Mouse (Mus musculus) CH12.LX (cell line): Measurements from ENCODE around the gene Dnajc8. TPM values are rescaled to one million over a fixed set of nuclear protein-coding genes. Genes with fewer than 3 reads are reported as not detected.

ENCODE experiments used
- DNase-seq: peaks from one replicate; pipeline ENCODE4 v3.0.0-alpha.2; 2013; ENCODE audit errors: extremely low read depth
- H3K27ac ChIP-seq: 2 replicates; pipeline ENCODE4 v1.5.1; 2012; ENCODE audit warnings: low read depth, mild to moderate bottlenecking, control low read depth, moderate library complexity; ENCODE audit not compliant: insufficient read depth
- H3K27me3 ChIP-seq: replicated peaks from 2 replicates; pipeline ENCODE3; 2012; ENCODE audit warnings: inconsistent platforms
- H3K36me3 ChIP-seq, 2 experiments: replicated peaks in 1 of 2; 2 replicates each; pipeline versions ENCODE3 to v1.6.1; 2012; ENCODE audit warnings: inconsistent platforms in 1 of 2, low read length in 1 of 2, mild to moderate bottlenecking in 1 of 2, mixed read lengths in 1 of 2, moderate library complexity in 1 of 2; ENCODE audit not compliant: control insufficient read depth in 1 of 2, insufficient read depth in 1 of 2
- H3K4me1 ChIP-seq, 2 experiments: 2 replicates each; pipeline ENCODE4 v1.6.1; 2012; ENCODE audit warnings: inconsistent platforms in 1 of 2, moderate library complexity in 1 of 2; ENCODE audit not compliant: insufficient read depth in 2 of 2, control insufficient read depth in 1 of 2
- H3K4me2 ChIP-seq: 2 replicates; pipeline ENCODE4 v1.6.1; 2012; ENCODE audit warnings: low read depth, mild to moderate bottlenecking, control low read depth; ENCODE audit not compliant: poor library complexity, insufficient read depth, severe bottlenecking
- H3K4me3 ChIP-seq, 3 experiments: fragments of 150-350 bp in 1 of 3; sonication (generic) in 1 of 3; replicated peaks in 1 of 3; 2 replicates each; pipeline versions ENCODE3 to v1.5.1; 2011 to 2012; ENCODE audit warnings: low read depth in 2 of 3, low read length in 2 of 3, mild to moderate bottlenecking in 2 of 3, moderate library complexity in 2 of 3, control low read depth in 1 of 3, improper control_type of control experiment in 1 of 3, inconsistent platforms in 1 of 3, mixed read lengths in 1 of 3; ENCODE audit not compliant: poor library complexity in 1 of 3
- H3K79me2 ChIP-seq: replicated peaks from 2 replicates; pipeline ENCODE4 v1.6.1; 2012; ENCODE audit warnings: mild to moderate bottlenecking, moderate library complexity; ENCODE audit not compliant: control insufficient read depth, poor library complexity, insufficient read depth, severe bottlenecking; ENCODE audit errors: extremely low read depth
- H3K9ac ChIP-seq: 2 replicates; pipeline ENCODE4 v1.6.1; 2012; ENCODE audit warnings: low read depth, mild to moderate bottlenecking, control low read depth, moderate library complexity; ENCODE audit not compliant: insufficient read depth
- H3K9me3 ChIP-seq: replicated peaks from 2 replicates; pipeline ENCODE3; 2012; ENCODE audit warnings: low read length, inconsistent platforms, mixed read lengths
- BHLHE40 ChIP-seq: IDR thresholded peaks from 2 replicates; pipeline ENCODE4 v1.6.1; 2011; ENCODE audit warnings: mild to moderate bottlenecking, low read depth, low read length, improper control_type of control experiment
- CTCF ChIP-seq, 2 experiments: IDR thresholded peaks in 1 of 2; conservative IDR thresholded peaks in 1 of 2; 2 replicates each; pipeline ENCODE4 v1.5.1; 2011 to 2012; ENCODE audit warnings: low read depth in 2 of 2, low read length in 2 of 2, improper control_type of control experiment in 1 of 2, inconsistent platforms in 1 of 2, mild to moderate bottlenecking in 1 of 2, moderate library complexity in 1 of 2
- E2F4 ChIP-seq: IDR thresholded peaks from 2 replicates; pipeline ENCODE4 v1.6.1; 2011; ENCODE audit warnings: low read depth, low read length, improper control_type of control experiment; ENCODE audit not compliant: insufficient replicate concordance
- ELF1 ChIP-seq: IDR thresholded peaks from 2 replicates; pipeline ENCODE4 v1.6.1; 2014; ENCODE audit warnings: low read depth, mild to moderate bottlenecking, inconsistent platforms, low read length, improper control_type of control experiment
- ETS1 ChIP-seq: conservative IDR thresholded peaks from 2 replicates; pipeline ENCODE4 v1.6.1; 2012; ENCODE audit warnings: low read depth, mild to moderate bottlenecking, inconsistent platforms, low read length, improper control_type of control experiment, moderate library complexity
- HCFC1 ChIP-seq: IDR thresholded peaks from 2 replicates; pipeline ENCODE4 v1.6.1; 2012; ENCODE audit warnings: low read depth, mild to moderate bottlenecking, inconsistent platforms, low read length, improper control_type of control experiment
- IRF4 ChIP-seq: IDR thresholded peaks from 2 replicates; pipeline ENCODE4 v1.6.1; 2014; ENCODE audit warnings: low read depth, mild to moderate bottlenecking, inconsistent platforms, low read length, improper control_type of control experiment
- JUN ChIP-seq: IDR thresholded peaks from 2 replicates; pipeline ENCODE4 v1.6.1; 2011; ENCODE audit warnings: low read depth, mild to moderate bottlenecking, low read length, improper control_type of control experiment, moderate library complexity; ENCODE audit not compliant: insufficient read depth
- JUND ChIP-seq: conservative IDR thresholded peaks from 2 replicates; pipeline ENCODE4 v1.6.1; 2011; ENCODE audit warnings: low read depth, low read length, improper control_type of control experiment
- KAT2A ChIP-seq: IDR thresholded peaks from 2 replicates; pipeline ENCODE4 v1.6.1; 2012; ENCODE audit warnings: low read length, improper control_type of control experiment, inconsistent platforms; ENCODE audit not compliant: insufficient replicate concordance
- MAX ChIP-seq: IDR thresholded peaks from 2 replicates; pipeline ENCODE4 v1.6.1; 2011; ENCODE audit warnings: low read length, improper control_type of control experiment
- MAZ ChIP-seq: IDR thresholded peaks from 2 replicates; pipeline ENCODE4 v1.6.1; 2012; ENCODE audit warnings: low read depth, mild to moderate bottlenecking, inconsistent platforms, low read length, improper control_type of control experiment, moderate library complexity
- MEF2A ChIP-seq: IDR thresholded peaks from 2 replicates; pipeline ENCODE4 v1.6.1; 2014; ENCODE audit warnings: low read depth, mild to moderate bottlenecking, inconsistent platforms, low read length, improper control_type of control experiment, borderline replicate concordance
- MXI1 ChIP-seq: IDR thresholded peaks from 2 replicates; pipeline ENCODE4 v1.6.1; 2011; ENCODE audit warnings: mild to moderate bottlenecking, low read depth, low read length, improper control_type of control experiment
- MYC ChIP-seq: IDR thresholded peaks from 2 replicates; pipeline ENCODE4 v1.6.1; 2011; ENCODE audit warnings: low read depth, mild to moderate bottlenecking, improper control_type of control experiment, low read length
- NELFE ChIP-seq: IDR thresholded peaks from 2 replicates; pipeline ENCODE4 v1.6.1; 2011; ENCODE audit warnings: low read depth, low read length, improper control_type of control experiment
- NRF1 ChIP-seq: IDR thresholded peaks from 2 replicates; pipeline ENCODE4 v1.6.1; 2014; ENCODE audit warnings: low read depth, mild to moderate bottlenecking, inconsistent platforms, low read length, improper control_type of control experiment, moderate library complexity
- PAX5 ChIP-seq: IDR thresholded peaks from 2 replicates; pipeline ENCODE4 v1.6.1; 2012; ENCODE audit warnings: low read length, inconsistent platforms, mixed read lengths
- POLR2A ChIP-seq: IDR thresholded peaks from 2 replicates; pipeline ENCODE4 v1.6.1; 2011; ENCODE audit warnings: low read depth, mild to moderate bottlenecking, improper control_type of control experiment, low read length
- POLR2AphosphoS2 ChIP-seq: IDR thresholded peaks from 2 replicates; pipeline ENCODE4 v1.6.1; 2011; ENCODE audit warnings: low read depth, low read length, improper control_type of control experiment
- RAD21 ChIP-seq: IDR thresholded peaks from 2 replicates; pipeline ENCODE4 v1.6.1; 2011; ENCODE audit warnings: low read depth, mild to moderate bottlenecking, low read length, improper control_type of control experiment, moderate library complexity
- RCOR1 ChIP-seq: conservative IDR thresholded peaks from 2 replicates; pipeline ENCODE4 v1.6.1; 2012; ENCODE audit warnings: low read depth, mild to moderate bottlenecking, inconsistent platforms, low read length, improper control_type of control experiment
- SIN3A ChIP-seq: IDR thresholded peaks from 2 replicates; pipeline ENCODE4 v1.6.1; 2012; ENCODE audit warnings: low read length, improper control_type of control experiment, inconsistent platforms
- TBP ChIP-seq: conservative IDR thresholded peaks from 2 replicates; pipeline ENCODE4 v1.6.1; 2011; ENCODE audit warnings: low read depth, low read length, improper control_type of control experiment
- TCF12 ChIP-seq: IDR thresholded peaks from 2 replicates; pipeline ENCODE4 v1.6.1; 2014; ENCODE audit warnings: low read depth, mild to moderate bottlenecking, inconsistent platforms, low read length, improper control_type of control experiment
- UBTF ChIP-seq: IDR thresholded peaks from 2 replicates; pipeline ENCODE4 v1.6.1; 2012; ENCODE audit warnings: low read depth, mild to moderate bottlenecking, inconsistent platforms, low read length, improper control_type of control experiment, moderate library complexity
- USF1 ChIP-seq: IDR thresholded peaks from 2 replicates; pipeline ENCODE4 v1.6.1; 2014; ENCODE audit warnings: low read depth, mild to moderate bottlenecking, inconsistent platforms, low read length, improper control_type of control experiment
- USF2 ChIP-seq: conservative IDR thresholded peaks from 2 replicates; pipeline ENCODE4 v1.6.1; 2011; ENCODE audit warnings: low read depth, low read length, improper control_type of control experiment
- ZC3H11A ChIP-seq: IDR thresholded peaks from 2 replicates; pipeline ENCODE4 v1.6.1; 2012; ENCODE audit warnings: low read depth, mild to moderate bottlenecking, inconsistent platforms, low read length, improper control_type of control experiment
- ZKSCAN1 ChIP-seq: IDR thresholded peaks from 2 replicates; pipeline ENCODE4 v1.6.1; 2012; ENCODE audit warnings: low read depth, inconsistent platforms, low read length, improper control_type of control experiment, borderline replicate concordance
- ZNF384 ChIP-seq: IDR thresholded peaks from 2 replicates; pipeline ENCODE4 v1.6.1; 2012; ENCODE audit warnings: low read depth, low read length, improper control_type of control experiment, inconsistent platforms
- dilution Hi-C: fragments of 300-500 bp; cut with MboI; formaldehyde crosslinking; loops from 2 replicates; pipeline ENCODE4 v1.14.3; 2020; ENCODE audit warnings: low sequenced_read_pairs; ENCODE audit not compliant: extremely low pct_unique_long_range_greater_than_20kb, extremely low pct_ligation_motif_present
- in situ Hi-C: fragments of 300-500 bp; cut with MboI; formaldehyde crosslinking; loops from 3 replicates; pipeline ENCODE4 v1.14.3; 2019; ENCODE audit warnings: low sequenced_read_pairs, low pct_ligation_motif_present, low pct_unique_long_range_greater_than_20kb, mixed read lengths
- polyA plus RNA-seq: library from polyadenylated mRNA; unstranded; fragments of >175 nt; gene quantifications from 2 replicates; pipeline ENCODE4 v1.2.1, GENCODE M21; 2012; ENCODE audit warnings: low read depth; ENCODE audit not compliant: insufficient read length
- total RNA-seq, 2 experiments: library from RNA; depleted of rRNA; stranded (reverse); fragments of 300-350 nt in 1 of 2; fragments of >200 nt in 1 of 2; gene quantifications; 2 replicates each; pipeline ENCODE4 v1.2.3; 2012 to 2014

The Dnajc8 gene
- 117 and 129 TPM in 2 replicates for total RNA-seq (2012; rRNA removed)
- 187 and 189 TPM in 2 replicates for total RNA-seq (2014; rRNA removed)
- polyA plus RNA-seq: 319 and 325 TPM in 2 replicates

- Histone ChIP-seq H3K36me3 (peaks cover 13 to 42% of the 10 kb centered on the region in 2 experiments), H3K79me2 (peaks cover 54% of the 10 kb centered on the region), H3K27me3 (no peaks in the 10 kb centered on the region), H3K4me3 (peak within 1 kb of the TSS; percentile 84 to 96 (median 90)), H3K4me2 (peak within 1 kb of the TSS; percentile 99), H3K27ac (peak within 1 kb of the TSS; percentile 54), H3K4me1 (peaks cover 6 to 37% of the 10 kb centered on the region in 2 experiments), H3K9ac (peak within 1 kb of the TSS; percentile 88), H3K9me3 (no peaks in the 10 kb centered on the region)
- DNase-seq: peak; percentile 94
- TF ChIP-seq RCOR1 (no peak), ZKSCAN1 (no peak), MXI1 (peak; percentile 79), POLR2A (peak; percentile 86), HCFC1 (peak; percentile 86), ETS1 (peak; percentile 60), PAX5 (no peak), ELF1 (peak; percentile 61; the same call in 1 of the 2 replicates), MAZ (peak; percentile 73; the same call in 1 of the 2 replicates), TBP (peak; percentile 87), UBTF (peak; percentile 56; the same call in 1 of the 2 replicates), POLR2AphosphoS2 (peak; percentile 72; the same call in 1 of the 2 replicates), MAX (peak; percentile 98), RAD21 (no peak), KAT2A (peak; percentile 75; the same call in 1 of the 2 replicates), ZC3H11A (no peak), MEF2A (0 out of 2 replicates have a peak, but pooled peaks have one; percentile 21), SIN3A (peak; percentile 67), NELFE (peak; percentile 93), MYC (no peak), IRF4 (peak; percentile 73), NRF1 (peak; percentile 93), CTCF (conservative IDR thresholded peaks at IDR 0.05 in 1 of 2, IDR thresholded peaks at IDR 0.05 in 1 of 2; ENCODE audit: low read depth in 2 of 2, low read length in 2 of 2) (no peak), USF2 (peak; percentile 97), TCF12 (peak; percentile 97), USF1 (peak; percentile 100), E2F4 (peak; percentile 91; the same call in 1 of the 2 replicates), JUND (no peak), BHLHE40 (peak; percentile 67), ZNF384 (peak; percentile 98), JUN (no peak)
- dilution Hi-C loops: no loop called here
- in situ Hi-C loops: no loop called here
Observed at GRCm38 (mm10) chr4:132535406-132536121, at the start of gene Dnajc8. Gene Dnajc8 (plus strand): TSS chr4:132535550.
